ENCODE assay signal across 8 mouse cellular contexts in the genomic region with DNA sequence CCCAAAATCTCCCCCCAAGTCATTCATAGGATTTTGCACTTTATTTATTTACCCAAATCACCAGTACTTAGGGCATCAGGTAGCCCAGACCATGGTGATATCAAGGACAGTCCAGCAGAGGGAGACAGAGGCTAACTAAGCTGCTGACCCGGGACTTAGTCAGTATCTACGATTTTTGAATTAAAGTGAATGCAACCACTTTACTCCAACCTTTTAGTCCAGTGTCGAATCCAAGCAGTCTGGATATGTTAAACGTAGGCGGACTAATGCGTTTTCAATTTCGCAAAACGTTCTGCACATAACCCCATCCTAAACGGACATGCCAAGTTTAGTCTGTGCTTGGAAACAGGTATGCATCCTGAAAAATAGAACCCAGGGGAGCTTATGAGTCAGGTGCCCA. TPM values are rescaled to one million over a fixed set of nuclear protein-coding genes. Genes with fewer than 3 reads are reported as not detected.
DNase-seq lines count a peak whose midpoint lies in the region; ATAC-seq and TF ChIP-seq lines count a peak whose summit lies in the region.

No protein-coding gene starts in this region.

- H3K27ac ChIP-seq in ES-Bruce4 (ENCODE audit: insufficient read depth, low read length): no peak overlapping the region
- H3K27ac ChIP-seq in embryonic facial prominence, embryonic 12.5 days: no peak overlapping the region
- H3K27ac ChIP-seq in heart, embryonic 11.5 days (ENCODE audit: low read depth, low read length): no peak overlapping the region
- H3K27ac ChIP-seq in limb, embryonic 14.5 days (replicated peaks; ENCODE audit: low read depth, low read length): no peak overlapping the region
- H3K27ac ChIP-seq in neural tube, embryonic 12.5 days: no peak overlapping the region
- H3K27ac ChIP-seq in thymus, adult 2 months (ENCODE audit: control insufficient read depth, insufficient read depth, low read length): no peak overlapping the region

- 4% methylated on average over 9 of the region's 9 CpGs for WGBS in embryonic facial prominence, embryonic 12.5 days
- WGBS in heart, embryonic 11.5 days (ENCODE audit: insufficient replicate concordance): 5% methylated on average over 9 of the region's 9 CpGs
- WGBS in limb, embryonic 14.5 days: 5% methylated on average over 9 of the region's 9 CpGs
- 4% methylated on average over 9 of the region's 9 CpGs for WGBS in neural tube, embryonic 12.5 days
- 9% methylated on average over 9 of the region's 9 CpGs for WGBS in thymus, adult 2 months

- H3K9ac ChIP-seq in ES-Bruce4 (ENCODE audit: low read depth, poor library complexity, severe bottlenecking): no peak overlapping the region
- no peak overlapping the region for H3K9ac ChIP-seq in embryonic facial prominence, embryonic 12.5 days
- no peak overlapping the region for H3K9ac ChIP-seq in heart, embryonic 11.5 days (ENCODE audit: low read depth, low read length)
- H3K9ac ChIP-seq in limb, embryonic 14.5 days (ENCODE audit: low read depth, low read length, severe bottlenecking): no peak overlapping the region
- H3K9ac ChIP-seq in neural tube, embryonic 12.5 days: no peak overlapping the region

- peak overlapping the region; percentile 94; the same call in 1 of the 2 replicates for H3K4me2 ChIP-seq in embryonic facial prominence, embryonic 12.5 days (replicated peaks)
- H3K4me2 ChIP-seq in heart, embryonic 11.5 days: peak overlapping the region; percentile 89
- peak overlapping the region; percentile 91; the same call in 1 of the 2 replicates for H3K4me2 ChIP-seq in limb, embryonic 14.5 days (replicated peaks; ENCODE audit: low read depth, low read length, severe bottlenecking)
- H3K4me2 ChIP-seq in neural tube, embryonic 12.5 days (replicated peaks): peak overlapping the region; percentile 92

- H3K4me3 ChIP-seq in ES-Bruce4 (ENCODE audit: low read depth, low read length): no peak overlapping the region
- H3K4me3 ChIP-seq in embryonic facial prominence, embryonic 12.5 days: 0 out of 2 replicates have a peak overlapping the region, but pooled peaks have one; percentile 62
- peak overlapping the region; percentile 66; the same call in 1 of the 2 replicates for H3K4me3 ChIP-seq in heart, embryonic 11.5 days (ENCODE audit: low read depth, low read length)
- peak overlapping the region; percentile 60; the same call in 1 of the 2 replicates for H3K4me3 ChIP-seq in limb, embryonic 14.5 days (replicated peaks; ENCODE audit: low read length)
- 0 out of 2 replicates have a peak overlapping the region, but pooled peaks have one; percentile 61 for H3K4me3 ChIP-seq in neural tube, embryonic 12.5 days
- H3K4me3 ChIP-seq in thymus, adult 2 months (ENCODE audit: control insufficient read depth, insufficient read depth, low read length): no peak overlapping the region

- no peaks in the 10 kb centered on the region for H3K36me3 ChIP-seq in ES-Bruce4 (ENCODE audit: control insufficient read depth, insufficient read depth, low read length, poor library complexity, severe bottlenecking)
- H3K36me3 ChIP-seq in embryonic facial prominence, embryonic 12.5 days: no peaks in the 10 kb centered on the region
- H3K36me3 ChIP-seq in heart, embryonic 11.5 days (ENCODE audit: control insufficient read depth, insufficient read depth, low read length): no peaks in the 10 kb centered on the region
- H3K36me3 ChIP-seq in limb, embryonic 14.5 days (ENCODE audit: control insufficient read depth, insufficient read depth, low read length): no peaks in the 10 kb centered on the region
- no peaks in the 10 kb centered on the region for H3K36me3 ChIP-seq in neural tube, embryonic 12.5 days
- no peaks in the 10 kb centered on the region for H3K36me3 ChIP-seq in thymus, adult 2 months (ENCODE audit: control insufficient read depth, insufficient read depth, low read length)

- H3K27me3 ChIP-seq in ES-Bruce4 (ENCODE audit: control insufficient read depth, insufficient read depth, low read length, poor library complexity, severe bottlenecking): no peaks in the 10 kb centered on the region
- peaks cover 22% of the 10 kb centered on the region for H3K27me3 ChIP-seq in embryonic facial prominence, embryonic 12.5 days
- peaks cover 17% of the 10 kb centered on the region; the same call in 1 of the 2 replicates for H3K27me3 ChIP-seq in heart, embryonic 11.5 days (ENCODE audit: control insufficient read depth, insufficient read depth, low read length)
- peaks cover 18% of the 10 kb centered on the region for H3K27me3 ChIP-seq in limb, embryonic 14.5 days (ENCODE audit: control insufficient read depth, insufficient read depth, low read length)
- peaks cover 15% of the 10 kb centered on the region for H3K27me3 ChIP-seq in neural tube, embryonic 12.5 days (replicated peaks)
- peaks cover 2% of the 10 kb centered on the region; the same call in 1 of the 2 replicates for H3K27me3 ChIP-seq in thymus, adult 2 months (ENCODE audit: control insufficient read depth, insufficient read depth, low read length)

- no peak for ATAC-seq in embryonic facial prominence, embryonic 12.5 days (ENCODE audit: insufficient number of reproducible peaks, insufficient read depth, low FRiP score, low TSS enrichment)
- ATAC-seq in heart, embryonic 11.5 days (replicated peaks; ENCODE audit: insufficient number of reproducible peaks, low FRiP score, low TSS enrichment): no peak
- 0 out of 2 replicates have a peak, but pooled peaks have one; percentile 38 for ATAC-seq in limb, embryonic 14.5 days (ENCODE audit: low FRiP score, low read depth)
- no peak for ATAC-seq in neural tube, embryonic 12.5 days (ENCODE audit: low FRiP score, low read depth)

- no peak for TF ChIP-seq EP300 in ES-Bruce4 (IDR thresholded peaks at IDR 0.05; ENCODE audit: insufficient read depth, low read depth, low read length)

- DNase-seq in adrenal gland, postnatal 36 days: peak; percentile 68 to 80
- peak; percentile 45 to 61 for DNase-seq in kidney, adult 8-10 months
- DNase-seq in limb, embryonic 14.5 days (ENCODE audit: low spot score): peak; percentile 82
- DNase-seq in thymus, adult 2 months: no peak

- TF ChIP-seq POLR2A in ES-Bruce4 (IDR thresholded peaks at IDR 0.05; ENCODE audit: insufficient read depth, low read length): no peak
- no peak for TF ChIP-seq POLR2A in limb, embryonic 14.5 days (IDR thresholded peaks at IDR 0.05; ENCODE audit: borderline replicate concordance, extremely low read depth, insufficient read depth, insufficient read length)
- no peak for TF ChIP-seq POLR2A in thymus, adult 2 months (IDR thresholded peaks at IDR 0.05; ENCODE audit: control insufficient read depth, extremely low read depth, insufficient read depth, low read length, poor library complexity)

- peak; percentile 47 for TF ChIP-seq CTCF in ES-Bruce4 (IDR thresholded peaks at IDR 0.05; ENCODE audit: low read depth, low read length)
- TF ChIP-seq CTCF in thymus, adult 2 months (IDR thresholded peaks at IDR 0.05; ENCODE audit: borderline replicate concordance, control insufficient read depth, extremely low read depth, insufficient read depth, low read length, poor library complexity): no peak

- H3K9me3 ChIP-seq in ES-Bruce4 (replicated peaks; ENCODE audit: control insufficient read depth, insufficient read depth, low read length, poor library complexity, severe bottlenecking): peaks cover 7% of the 10 kb centered on the region
- H3K9me3 ChIP-seq in embryonic facial prominence, embryonic 12.5 days: no peaks in the 10 kb centered on the region
- H3K9me3 ChIP-seq in heart, embryonic 11.5 days (replicated peaks; ENCODE audit: control insufficient read depth, low read length): peaks cover 4% of the 10 kb centered on the region; the same call in 1 of the 2 replicates
- no peaks in the 10 kb centered on the region for H3K9me3 ChIP-seq in limb, embryonic 14.5 days (ENCODE audit: control insufficient read depth, low read length)
- no peaks in the 10 kb centered on the region for H3K9me3 ChIP-seq in neural tube, embryonic 12.5 days

- no peaks in the 10 kb centered on the region for H3K4me1 ChIP-seq in ES-Bruce4 (ENCODE audit: control insufficient read depth, insufficient read depth, low read length)
- H3K4me1 ChIP-seq in embryonic facial prominence, embryonic 12.5 days: peaks cover 17% of the 10 kb centered on the region
- H3K4me1 ChIP-seq in heart, embryonic 11.5 days (ENCODE audit: control insufficient read depth, insufficient read depth, low read length): no peaks in the 10 kb centered on the region
- peaks cover 5% of the 10 kb centered on the region; the same call in 1 of the 2 replicates for H3K4me1 ChIP-seq in limb, embryonic 14.5 days (ENCODE audit: control insufficient read depth, insufficient read depth, low read length)
- peaks cover 12% of the 10 kb centered on the region for H3K4me1 ChIP-seq in neural tube, embryonic 12.5 days
- no peaks in the 10 kb centered on the region for H3K4me1 ChIP-seq in thymus, adult 2 months (replicated peaks; ENCODE audit: control insufficient read depth, insufficient read depth, low read length)

RNA-seq across cellular contexts. Expression of a gene that starts 0.6 kb away (rescaled TPM):
- 0.50 TPM in 1 of 2 replicates, not detected in the other for polyA plus RNA-seq in ES-Bruce4 (2011; ENCODE audit: insufficient read depth, insufficient read length, low read depth, missing spikeins)
- 1 to 10 TPM; 1.1 to 2.0 TPM for total RNA-seq in adrenal gland, postnatal 36 days (2021)
- 0.29 and 0.35 TPM in 2 replicates for polyA plus RNA-seq in embryonic facial prominence, embryonic 12.5 days (2016; fragmentation: Nextera tagmentation; extraction: Ambion mirVana)
- polyA plus RNA-seq in heart, embryonic 11.5 days (2014; fragmentation: Nextera tagmentation; extraction: Ambion mirVana): 2.0 and 2.6 TPM in 2 replicates
- 1.3 and 1.6 TPM in 2 replicates for polyA plus RNA-seq in limb, embryonic 14.5 days (2012; rRNA removed)
- 0.77 and 0.91 TPM in 2 replicates for polyA plus RNA-seq in limb, embryonic 14.5 days (2014; fragmentation: Nextera tagmentation; extraction: Ambion mirVana)
- polyA plus RNA-seq in neural tube, embryonic 12.5 days (2016; fragmentation: Nextera tagmentation; extraction: Ambion mirVana): 0.84 and 0.94 TPM in 2 replicates
- 1.7 and 2.7 TPM in 2 replicates for polyA plus RNA-seq in thymus, adult 2 months (2012; rRNA removed)

Comparison
In these comparisons a context has a peak if more than half of its experiments do, and no peak if none do; other contexts are left out.
1. H3K4me3 ChIP-seq: peak in embryonic facial prominence, embryonic 12.5 days (single experiment), heart, embryonic 11.5 days (single experiment), limb, embryonic 14.5 days (single experiment) and neural tube, embryonic 12.5 days (single experiment); none in ES-Bruce4 (single experiment) and thymus, adult 2 months (single experiment).
2. Peak in every context shown above with its lines, with median percentiles within 50 percentile points of each other: H3K4me2 ChIP-seq.